Mouse (Mus musculus) C2C12 (cell line): ENCODE results near the gene Rapgef2.

ENCODE experiments used
- CTCF ChIP-seq: IDR thresholded peaks from one replicate; pipeline ENCODE4 v1.5.1; 2011; ENCODE audit not compliant: control insufficient read depth, insufficient read depth, insufficient read length
- MAX ChIP-seq: IDR thresholded peaks from one replicate; pipeline ENCODE4 v1.6.1; 2011; ENCODE audit warnings: mild to moderate bottlenecking, control low read depth
- MYOD1 ChIP-seq: IDR thresholded peaks from one replicate; pipeline ENCODE4 v1.6.1; 2011; ENCODE audit warnings: low read depth; ENCODE audit not compliant: control insufficient read depth, insufficient read length

- TF ChIP-seq CTCF (no peak), MAX (no peak), MYOD1 (no peak)
Observed at GRCm38 (mm10) chr3:79223281-79223680, 63.0 kb downstream of the Rapgef2 start.
